Mouse (Mus musculus): ENCODE results near the gene Dpt.
"Not testable (repeated sequence)": the region's sequence is repeated elsewhere in the genome, so short reads cannot be mapped to it uniquely, and the experiment has no call there.

The Dpt gene

GRCm38 (mm10) chr1:164796471-164796870, at the start of gene Dpt:
Gene Dpt (plus strand): TSS chr1:164796644.
- peak; percentile 73 to 78 for DNase-seq (ENCODE audit: low spot score in 2 of 2)

GRCm38 (mm10) chr1:164753736-164754135, 42.7 kb upstream of the Dpt start:
- no peak for DNase-seq (ENCODE audit: low spot score in 2 of 2)

- peak in 1 of 2 experiments; percentile 9 for DNase-seq (ENCODE audit: low spot score in 2 of 2)
Measured at GRCm38 (mm10) chr1:164755671-164756070, 40.8 kb upstream of the Dpt start.

- peak; percentile 10 to 23 for DNase-seq (ENCODE audit: low spot score in 2 of 2)
Measured at GRCm38 (mm10) chr1:164756951-164757350, 39.5 kb upstream of the Dpt start.

- DNase-seq (ENCODE audit: low spot score in 2 of 2) = no peak
Measured at GRCm38 (mm10) chr1:164758401-164758800, 38.0 kb upstream of the Dpt start.

- peak in 1 of 2 experiments; percentile 31 for DNase-seq (ENCODE audit: low spot score in 2 of 2)
Measured at GRCm38 (mm10) chr1:164762276-164762675, 34.2 kb upstream of the Dpt start.

- DNase-seq (ENCODE audit: low spot score in 2 of 2) = no peak
Measured at GRCm38 (mm10) chr1:164766646-164767045, 29.8 kb upstream of the Dpt start.

- DNase-seq (ENCODE audit: low spot score in 2 of 2) = peak; percentile 92 to 96
Measured at GRCm38 (mm10) chr1:164770611-164771010, 25.8 kb upstream of the Dpt start.

- no peak for DNase-seq (ENCODE audit: low spot score in 2 of 2)
Measured at GRCm38 (mm10) chr1:164780851-164781510, 15.5 kb upstream of the Dpt start.

GRCm38 (mm10) chr1:164786165-164786564, 10.3 kb upstream of the Dpt start:
- DNase-seq (ENCODE audit: low spot score in 2 of 2) = no peak

- no peak for DNase-seq (ENCODE audit: low spot score in 2 of 2)
Measured at GRCm38 (mm10) chr1:164787771-164788170, 8.7 kb upstream of the Dpt start.

GRCm38 (mm10) chr1:164788292-164788691, 8.2 kb upstream of the Dpt start:
- no peak for DNase-seq (ENCODE audit: low spot score in 2 of 2)

- not testable (repeated sequence) for DNase-seq (ENCODE audit: low spot score in 2 of 2)
Measured at GRCm38 (mm10) chr1:164790296-164790695, 6.1 kb upstream of the Dpt start.

- peak; percentile 38 to 62 for DNase-seq (ENCODE audit: low spot score in 2 of 2)
Measured at GRCm38 (mm10) chr1:164793049-164793448, 3.4 kb upstream of the Dpt start.

- DNase-seq (ENCODE audit: low spot score in 2 of 2) = no peak
Measured at GRCm38 (mm10) chr1:164797746-164798285, 1.4 kb downstream of the Dpt start.

- peak; percentile 84 to 89 for DNase-seq (ENCODE audit: low spot score in 2 of 2)
Measured at GRCm38 (mm10) chr1:164798471-164798922, 2.1 kb downstream of the Dpt start.

- DNase-seq (ENCODE audit: low spot score in 2 of 2) = no peak
Measured at GRCm38 (mm10) chr1:164799161-164799560, 2.7 kb downstream of the Dpt start.

- no peak for DNase-seq (ENCODE audit: low spot score in 2 of 2)
Measured at GRCm38 (mm10) chr1:164804277-164804676, 7.8 kb downstream of the Dpt start.

- DNase-seq (ENCODE audit: low spot score in 2 of 2) = no peak
Measured at GRCm38 (mm10) chr1:164804751-164805435, 8.4 kb downstream of the Dpt start.

- DNase-seq (ENCODE audit: low spot score in 2 of 2) = peak; percentile 82
Measured at GRCm38 (mm10) chr1:164809371-164809770, 12.9 kb downstream of the Dpt start.

GRCm38 (mm10) chr1:164811296-164811695, 14.9 kb downstream of the Dpt start:
- DNase-seq (ENCODE audit: low spot score in 2 of 2) = no peak

GRCm38 (mm10) chr1:164814243-164814642, 17.8 kb downstream of the Dpt start:
- peak; percentile 28 to 42 for DNase-seq (ENCODE audit: low spot score in 2 of 2)

GRCm38 (mm10) chr1:164815330-164815729, 18.9 kb downstream of the Dpt start:
- no peak for DNase-seq (ENCODE audit: low spot score in 2 of 2)

Data from heart, adult 9 months (tissue).